Mouse (Mus musculus) midbrain, embryonic 11.5 days (tissue): ENCODE data around the gene Shank2. TPM values are rescaled to one million over a fixed set of nuclear protein-coding genes. Genes with fewer than 3 reads are reported as not detected.
A peak's percentile ranks its signal among the peaks of the same experiment; 100 is the strongest.

Experiments
- ATAC-seq: fragments of 200-750 bp; cut with Nextera tagmentation; 2 replicates; pipeline ENCODE4 v1.8.0; 2017; ENCODE audit warnings: moderate TSS enrichment, moderate library complexity; ENCODE audit not compliant: low FRiP score
- DNase-seq: peaks from one replicate; pipeline ENCODE4 v3.0.0; 2015; ENCODE audit warnings: low spot score; ENCODE audit errors: missing footprints
- H3K27ac ChIP-seq: fragments of 300-500 bp; sonication (generic); 2 replicates; pipeline ENCODE4 v1.5.1; 2014; ENCODE audit warnings: low read depth, low read length
- H3K27me3 ChIP-seq: fragments of 300-500 bp; sonication (generic); 2 replicates; pipeline ENCODE4 v1.6.1; 2014; ENCODE audit warnings: mild to moderate bottlenecking, low read length, moderate library complexity, mixed read lengths; ENCODE audit not compliant: control insufficient read depth, insufficient read depth
- H3K36me3 ChIP-seq: fragments of 300-500 bp; sonication (generic); 2 replicates; pipeline ENCODE4 v1.6.1; 2014; ENCODE audit warnings: mild to moderate bottlenecking, low read length, moderate library complexity, mixed read lengths; ENCODE audit not compliant: control insufficient read depth, insufficient read depth
- H3K4me1 ChIP-seq: fragments of 300-500 bp; sonication (generic); 2 replicates; pipeline ENCODE4 v1.6.1; 2014; ENCODE audit warnings: low read length; ENCODE audit not compliant: control insufficient read depth, insufficient read depth
- H3K4me2 ChIP-seq: fragments of 300-500 bp; sonication (generic); 2 replicates; pipeline ENCODE4 v1.6.1; 2014; ENCODE audit warnings: mild to moderate bottlenecking, moderate library complexity
- H3K4me3 ChIP-seq: fragments of 300-500 bp; sonication (generic); 2 replicates; pipeline ENCODE4 v1.5.1; 2014; ENCODE audit warnings: low read depth, low read length
- H3K9ac ChIP-seq: fragments of 300-500 bp; sonication (generic); 2 replicates; pipeline ENCODE4 v1.6.1; 2014; ENCODE audit warnings: low read length
- H3K9me3 ChIP-seq: fragments of 300-500 bp; sonication (generic); 2 replicates; pipeline ENCODE4 v1.6.1; 2016; ENCODE audit warnings: low read length; ENCODE audit not compliant: control insufficient read depth
- WGBS: fragments of 180-500 bp; shearing (Covaris S2); extraction: QIAGEN DNeasy Blood & Tissue Kit; methylation state at CpG from one replicate; pipeline ENCODE4 v1.1.7; 2014; 5-methylcytosine and 5-hydroxymethylcytosine counted together
- polyA plus RNA-seq: library from polyadenylated mRNA; unstranded; fragments of >200 nt; fragmentation: Nextera tagmentation; extraction: Ambion mirVana; gene quantifications from 2 replicates; pipeline ENCODE4 v1.2.1, GENCODE M21; 2014

The Shank2 gene
- polyA plus RNA-seq, 1 experiment from 2014 or later, result 2.2 TPM

DNA sequence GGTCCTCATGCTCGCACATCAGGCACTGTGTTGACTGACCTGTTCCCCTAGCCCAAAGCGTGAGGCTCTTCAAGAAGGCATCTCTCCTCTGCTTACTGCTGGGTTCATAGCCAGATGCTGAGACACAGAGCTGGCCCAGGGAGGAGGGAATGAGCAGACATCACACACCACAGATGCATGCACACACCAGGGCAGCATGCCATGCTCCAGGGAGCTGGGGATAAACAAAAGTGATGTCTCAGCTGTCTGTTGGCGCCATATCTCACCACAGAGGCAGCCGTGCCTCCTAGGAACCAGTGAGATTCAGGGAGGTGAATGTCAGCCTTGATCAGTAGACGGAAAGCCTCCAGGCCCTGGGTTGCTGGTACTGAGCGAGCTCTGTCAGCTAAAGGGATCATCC is 242.5 kb downstream of the Shank2 start:
- H3K4me1 ChIP-seq, result peaks cover 4% of the 10 kb centered on the region
- no peak overlapping the region for H3K4me3 ChIP-seq
- H3K27me3 ChIP-seq, result no peaks in the 10 kb centered on the region
- no peaks in the 10 kb centered on the region for H3K9me3 ChIP-seq
- H3K36me3 ChIP-seq, result no peaks in the 10 kb centered on the region
- H3K27ac ChIP-seq, result no peak overlapping the region
- no peak overlapping the region for H3K4me2 ChIP-seq
- ATAC-seq (no peak), DNase-seq (peak; percentile 57)
- no peak overlapping the region for H3K9ac ChIP-seq
- WGBS, result 81% methylated on average over 6 of the region's 6 CpGs

- Histone ChIP-seq H3K4me2 (no peak overlapping the region), H3K36me3 (no peaks in the 10 kb centered on the region), H3K9ac (no peak overlapping the region), H3K4me3 (no peak overlapping the region), H3K4me1 (no peaks in the 10 kb centered on the region), H3K27me3 (no peaks in the 10 kb centered on the region), H3K9me3 (no peaks in the 10 kb centered on the region), H3K27ac (no peak overlapping the region)
- 85% methylated on average over 3 of the region's 3 CpGs for WGBS
- DNase-seq, result no peak
- ATAC-seq, result no peak
These were observed 244.5 kb downstream of the Shank2 start for GRCm38 (mm10) chr7:144246271-144246670.

DNA sequence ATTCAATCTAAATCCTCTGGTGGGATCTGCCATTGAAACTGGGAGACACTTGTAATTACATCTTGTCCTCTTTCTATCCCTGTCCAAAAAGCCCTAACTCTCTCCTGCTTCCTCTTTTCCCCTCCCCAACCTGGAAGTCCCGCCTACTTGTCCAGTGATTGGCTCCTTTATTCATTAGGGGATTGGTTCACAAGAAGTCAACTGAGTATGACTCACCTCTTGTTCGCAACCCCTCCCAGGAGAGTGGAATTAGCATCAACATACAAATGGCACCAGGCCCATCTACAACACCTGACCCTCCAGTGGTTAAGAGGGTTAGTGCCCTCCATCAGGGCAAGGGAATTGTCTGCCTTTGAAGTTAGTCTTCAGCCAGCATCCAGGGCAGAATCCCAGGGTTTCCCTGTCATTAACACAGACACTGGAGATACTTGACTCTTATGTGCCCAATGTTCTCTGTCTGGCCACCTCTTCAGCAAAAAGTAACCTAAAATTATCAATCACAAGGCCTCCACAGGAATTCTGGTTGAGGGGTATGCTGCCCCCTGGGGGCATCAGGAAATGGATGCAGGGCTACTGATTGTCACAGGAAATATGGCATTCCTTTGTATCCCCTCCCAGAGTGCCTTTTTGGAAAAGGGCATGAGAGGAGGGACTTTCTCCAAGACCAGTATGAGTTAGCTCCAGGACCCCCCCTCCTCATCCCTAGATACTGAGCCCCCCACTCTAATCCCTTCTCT is 247.1 kb downstream of the Shank2 start:
- no peak overlapping the region for H3K4me3 ChIP-seq
- no peaks in the 10 kb centered on the region for H3K36me3 ChIP-seq
- no peak overlapping the region for H3K27ac ChIP-seq
- no peaks in the 10 kb centered on the region for H3K9me3 ChIP-seq
- ATAC-seq (no peak), DNase-seq (no peak)
- no peaks in the 10 kb centered on the region for H3K4me1 ChIP-seq
- no peak overlapping the region for H3K4me2 ChIP-seq
- no peaks in the 10 kb centered on the region for H3K27me3 ChIP-seq
- WGBS, result 41% methylated on average over 2 of the region's 2 CpGs
- H3K9ac ChIP-seq, result no peak overlapping the region

- no peaks in the 10 kb centered on the region for H3K36me3 ChIP-seq
- H3K9me3 ChIP-seq, result no peaks in the 10 kb centered on the region
- H3K27ac ChIP-seq, result no peak overlapping the region
- no peak overlapping the region for H3K4me2 ChIP-seq
- WGBS, result 83% methylated on average over 4 of the region's 4 CpGs
- no peak overlapping the region for H3K4me3 ChIP-seq
- H3K27me3 ChIP-seq, result no peaks in the 10 kb centered on the region
- DNase-seq, result no peak
- H3K4me1 ChIP-seq, result no peaks in the 10 kb centered on the region
- no peak overlapping the region for H3K9ac ChIP-seq
- no peak for ATAC-seq
These were observed 249.1 kb downstream of the Shank2 start for GRCm38 (mm10) chr7:144250791-144251190.

- Histone ChIP-seq H3K4me1 (no peaks in the 10 kb centered on the region), H3K4me2 (no peak overlapping the region), H3K36me3 (no peaks in the 10 kb centered on the region), H3K9ac (no peak overlapping the region), H3K4me3 (no peak overlapping the region), H3K27me3 (no peaks in the 10 kb centered on the region), H3K9me3 (no peaks in the 10 kb centered on the region), H3K27ac (no peak overlapping the region)
- WGBS, result 50% methylated on average over 6 of the region's 6 CpGs
- no peak for ATAC-seq
- DNase-seq, result no peak
These were observed 249.5 kb downstream of the Shank2 start for GRCm38 (mm10) chr7:144251250-144251649.

DNA sequence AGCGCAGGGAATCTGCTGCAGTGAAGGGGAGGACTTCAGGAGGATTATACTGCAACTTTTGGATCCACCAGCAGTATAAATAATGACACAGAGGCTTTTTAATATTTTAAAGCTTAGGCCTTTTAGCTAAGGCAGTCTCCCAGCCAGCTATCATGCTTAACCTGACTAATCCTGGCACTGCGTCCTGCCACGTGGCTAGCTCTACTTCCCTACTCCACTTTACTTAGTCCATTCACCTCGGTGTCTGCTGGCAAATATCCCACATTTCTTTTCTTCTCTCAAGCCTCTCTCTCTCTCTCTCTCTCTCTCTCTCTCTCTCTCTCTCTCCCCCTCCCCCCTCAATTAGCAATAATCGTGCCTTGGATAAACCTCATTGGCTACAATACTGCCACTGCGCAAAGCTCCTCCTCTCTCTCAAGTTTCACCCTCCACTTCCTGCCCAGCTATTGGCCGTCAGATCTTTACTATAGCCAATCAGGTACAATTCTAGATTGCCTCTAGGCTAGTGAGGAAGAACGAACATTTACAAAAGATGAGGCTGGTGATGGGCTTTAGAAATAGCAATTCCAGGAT is 253.0 kb downstream of the Shank2 start:
- H3K36me3 ChIP-seq, result no peaks in the 10 kb centered on the region
- no peak for DNase-seq
- no peak overlapping the region for H3K9ac ChIP-seq
- WGBS, result 41% methylated on average over 8 of the region's 8 CpGs
- H3K9me3 ChIP-seq, result no peaks in the 10 kb centered on the region
- no peaks in the 10 kb centered on the region for H3K4me1 ChIP-seq
- ATAC-seq, result no peak
- no peaks in the 10 kb centered on the region for H3K27me3 ChIP-seq
- H3K27ac ChIP-seq, result no peak overlapping the region
- H3K4me3 ChIP-seq, result no peak overlapping the region
- H3K4me2 ChIP-seq, result no peak overlapping the region; the same call in 1 of the 2 replicates

DNA sequence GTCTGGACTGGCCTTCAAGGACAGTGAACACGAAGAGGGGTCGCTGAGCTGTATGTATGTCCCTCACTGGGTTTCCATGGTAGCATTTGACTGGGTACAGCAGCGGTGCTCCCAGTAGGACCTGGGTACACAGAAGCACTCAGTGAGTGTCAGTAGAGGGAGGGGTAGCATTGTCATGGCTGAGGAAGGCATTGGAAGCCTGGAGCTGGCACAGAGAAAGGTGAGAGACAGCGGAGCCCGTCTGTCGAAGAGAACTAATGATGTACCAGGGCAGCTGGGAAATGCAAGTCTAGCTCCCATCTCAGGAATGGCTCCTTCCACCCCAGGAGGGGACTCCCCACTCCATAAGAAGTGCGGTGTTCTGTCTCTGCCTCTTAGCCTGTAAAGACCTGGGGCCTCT is 256.1 kb downstream of the Shank2 start:
- Histone ChIP-seq H3K36me3 (no peaks in the 10 kb centered on the region), H3K9me3 (no peaks in the 10 kb centered on the region), H3K27me3 (no peaks in the 10 kb centered on the region), H3K9ac (no peak overlapping the region), H3K4me1 (no peaks in the 10 kb centered on the region), H3K4me2 (no peak overlapping the region), H3K27ac (no peak overlapping the region), H3K4me3 (no peak overlapping the region)
- no peak for DNase-seq
- 81% methylated on average over 7 of the region's 7 CpGs for WGBS
- no peak for ATAC-seq

- Histone ChIP-seq H3K4me3 (no peak overlapping the region), H3K4me1 (no peaks in the 10 kb centered on the region), H3K27ac (no peak overlapping the region), H3K9me3 (no peaks in the 10 kb centered on the region), H3K4me2 (no peak overlapping the region), H3K36me3 (no peaks in the 10 kb centered on the region), H3K9ac (no peak overlapping the region), H3K27me3 (no peaks in the 10 kb centered on the region)
- no peak for DNase-seq
- 76% methylated on average over 4 of the region's 4 CpGs for WGBS
- ATAC-seq, result no peak
These were observed 256.6 kb downstream of the Shank2 start for GRCm38 (mm10) chr7:144258332-144258731.

- no peak overlapping the region for H3K4me2 ChIP-seq
- ATAC-seq (no peak), DNase-seq (no peak)
- H3K9ac ChIP-seq, result no peak overlapping the region
- no peaks in the 10 kb centered on the region for H3K27me3 ChIP-seq
- H3K4me1 ChIP-seq, result no peaks in the 10 kb centered on the region
- no peaks in the 10 kb centered on the region for H3K36me3 ChIP-seq
- WGBS, result 83% methylated on average over 6 of the region's 6 CpGs
- no peak overlapping the region for H3K27ac ChIP-seq
- no peak overlapping the region for H3K4me3 ChIP-seq
- H3K9me3 ChIP-seq, result no peaks in the 10 kb centered on the region
These were observed 260.9 kb downstream of the Shank2 start for GRCm38 (mm10) chr7:144262666-144263065.
